Mouse (Mus musculus): ENCODE measurements around the gene Emp1.
A peak's percentile ranks its signal among the peaks of the same experiment; 100 is the strongest.

Emp1 gene

GRCm38 (mm10) chr6:135412649-135413048 is 50.3 kb downstream of the Emp1 start:
- DNase-seq: no peak

GRCm38 (mm10) chr6:135417459-135417858 is 55.1 kb downstream of the Emp1 start:
- DNase-seq: peak; percentile 69

- no peak for DNase-seq
Observed at GRCm38 (mm10) chr6:135418223-135418824, 56.0 kb downstream of the Emp1 start.

- DNase-seq: no peak
Observed at GRCm38 (mm10) chr6:135428246-135428645, 65.9 kb downstream of the Emp1 start.

GRCm38 (mm10) chr6:135429268-135429909 is 67.0 kb downstream of the Emp1 start:
- DNase-seq: no peak

GRCm38 (mm10) chr6:135430441-135430970 is 68.2 kb downstream of the Emp1 start:
- DNase-seq: no peak

Data from right cerebral cortex, postnatal 25 days (tissue).